Mouse (Mus musculus): ENCODE measurements around the gene Plek2.
"Not testable (repeated sequence)": the region's sequence is repeated elsewhere in the genome, so short reads cannot be mapped to it uniquely, and the experiment has no call there.

Gene Plek2
- long read RNA-seq, experiment 1 = 0 reads
- long read RNA-seq, experiment 2, partial matches to known transcripts = 1 of 1 reads
- long read RNA-seq, experiment 2, other reads (novel, unspliced or antisense) = 0 of 1 reads

GRCm38 (mm10) chr12:78906707-78907162 is at the start of gene Plek2:
Gene Plek2 (minus strand): TSS chr12:78906964.
- intact Hi-C loops (cut with DNase I) = no loop called here

- intact Hi-C loops (cut with DNase I) = no loop called here
Observed at GRCm38 (mm10) chr12:78956405-78956804, 49.6 kb upstream of the Plek2 start.

GRCm38 (mm10) chr12:78952484-78952883 is 45.7 kb upstream of the Plek2 start:
- intact Hi-C loops (cut with DNase I) = no loop called here

- intact Hi-C loops (cut with DNase I) = no loop called here
Observed at GRCm38 (mm10) chr12:78952053-78952452, 45.3 kb upstream of the Plek2 start.

- intact Hi-C loops (cut with DNase I) = no loop called here
Observed at GRCm38 (mm10) chr12:78947661-78948060, 40.9 kb upstream of the Plek2 start.

- intact Hi-C loops (cut with DNase I) = no loop called here
Observed at GRCm38 (mm10) chr12:78947161-78947560, 40.4 kb upstream of the Plek2 start.

- intact Hi-C loops (cut with DNase I) = no loop called here
Observed at GRCm38 (mm10) chr12:78942931-78943330, 36.2 kb upstream of the Plek2 start.

- intact Hi-C loops (cut with DNase I) = no loop called here
Observed at GRCm38 (mm10) chr12:78940081-78940480, 33.3 kb upstream of the Plek2 start.

- intact Hi-C loops (cut with DNase I) = no loop called here
Observed at GRCm38 (mm10) chr12:78939393-78940037, 32.8 kb upstream of the Plek2 start.

- intact Hi-C loops (cut with DNase I) = no loop called here
Observed at GRCm38 (mm10) chr12:78936494-78936893, 29.7 kb upstream of the Plek2 start.

- intact Hi-C loops (cut with DNase I) = no loop called here
Observed at GRCm38 (mm10) chr12:78929900-78930299, 23.1 kb upstream of the Plek2 start.

GRCm38 (mm10) chr12:78927287-78927686 is 20.5 kb upstream of the Plek2 start:
- intact Hi-C loops (cut with DNase I) = no loop called here

GRCm38 (mm10) chr12:78923539-78924189 is 16.9 kb upstream of the Plek2 start:
- intact Hi-C loops (cut with DNase I) = no loop called here

GRCm38 (mm10) chr12:78922977-78923376 is 16.2 kb upstream of the Plek2 start:
- intact Hi-C loops (cut with DNase I) = not testable (repeated sequence)

GRCm38 (mm10) chr12:78922058-78922457 is 15.3 kb upstream of the Plek2 start:
- intact Hi-C loops (cut with DNase I) = no loop called here

- intact Hi-C loops (cut with DNase I) = no loop called here
Observed at GRCm38 (mm10) chr12:78921421-78921820, 14.7 kb upstream of the Plek2 start.

GRCm38 (mm10) chr12:78919079-78919712 is 12.4 kb upstream of the Plek2 start:
- intact Hi-C loops (cut with DNase I) = loop anchor here (5.0 kb wide), 2 partner anchors 88 to 103 kb away; partner anchors contain the start of gene Tmem229b

GRCm38 (mm10) chr12:78918227-78919078 is 11.7 kb upstream of the Plek2 start:
- intact Hi-C loops (cut with DNase I) = loop anchor here (1.0 to 5.0 kb wide), 3 partner anchors 89 to 179 kb away; partner anchors contain the start of gene Tmem229b

- intact Hi-C loops (cut with DNase I) = loop anchor here (5.0 kb wide), 2 partner anchors 91 to 106 kb away; partner anchors contain the start of gene Tmem229b
Observed at GRCm38 (mm10) chr12:78916278-78916677, 9.5 kb upstream of the Plek2 start.

GRCm38 (mm10) chr12:78915561-78915960 is 8.8 kb upstream of the Plek2 start:
- intact Hi-C loops (cut with DNase I) = loop anchor here (5.0 kb wide), 2 partner anchors 92 to 107 kb away; partner anchors contain the start of gene Tmem229b

GRCm38 (mm10) chr12:78914458-78914857 is 7.7 kb upstream of the Plek2 start:
- intact Hi-C loops (cut with DNase I) = no loop called here
